Mouse (Mus musculus) neural tube, embryonic 15.5 days (tissue): Measurements from ENCODE around the gene Grik3. TPM values are rescaled to one million over a fixed set of nuclear protein-coding genes. Genes with fewer than 3 reads are reported as not detected.

Source experiments
- ATAC-seq: fragments of 200-750 bp; cut with Nextera tagmentation; 2 replicates; pipeline ENCODE4 v1.8.0; 2017; ENCODE audit warnings: mild to moderate bottlenecking, moderate TSS enrichment, moderate library complexity; ENCODE audit not compliant: low FRiP score
- H3K27ac ChIP-seq: fragments of 300-500 bp; sonication (generic); replicated peaks from 2 replicates; pipeline ENCODE4 v1.5.1; 2015; ENCODE audit warnings: mild to moderate bottlenecking, inconsistent platforms
- H3K27me3 ChIP-seq: fragments of 300-500 bp; sonication (generic); replicated peaks from 2 replicates; pipeline ENCODE4 v1.6.1; 2015; ENCODE audit warnings: inconsistent platforms
- H3K36me3 ChIP-seq: fragments of 300-500 bp; sonication (generic); 2 replicates; pipeline ENCODE4 v1.6.1; 2015; ENCODE audit warnings: inconsistent platforms
- H3K4me1 ChIP-seq: fragments of 300-500 bp; sonication (generic); 2 replicates; pipeline ENCODE4 v1.6.1; 2015; ENCODE audit warnings: inconsistent platforms
- H3K4me2 ChIP-seq: fragments of 300-500 bp; sonication (generic); 2 replicates; pipeline ENCODE4 v1.6.1; 2015; ENCODE audit warnings: inconsistent platforms, mild to moderate bottlenecking, moderate library complexity
- H3K4me3 ChIP-seq: fragments of 300-500 bp; sonication (generic); replicated peaks from 2 replicates; pipeline ENCODE4 v1.5.1; 2015; ENCODE audit warnings: mild to moderate bottlenecking, inconsistent platforms
- H3K9ac ChIP-seq: fragments of 300-500 bp; sonication (generic); replicated peaks from 2 replicates; pipeline ENCODE4 v1.6.1; 2015; ENCODE audit warnings: mild to moderate bottlenecking, inconsistent platforms
- H3K9me3 ChIP-seq: fragments of 300-500 bp; sonication (generic); replicated peaks from 2 replicates; pipeline ENCODE4 v1.6.1; 2016; ENCODE audit warnings: inconsistent platforms
- WGBS: fragments of 180-500 bp; shearing (Covaris S2); methylation state at CpG from one replicate; pipeline ENCODE4 v1.1.7; 2015; ENCODE audit warnings: mixed read lengths; 5-methylcytosine and 5-hydroxymethylcytosine counted together
- polyA plus RNA-seq: library from polyadenylated mRNA; unstranded; fragments of >200 nt; fragmentation: Nextera tagmentation; extraction: Ambion mirVana; gene quantifications from 2 replicates; pipeline ENCODE4 v1.2.1, GENCODE M21; 2015

The Grik3 gene
- 4.0 and 4.4 TPM in 2 replicates for polyA plus RNA-seq

- H3K36me3 ChIP-seq = no peaks in the 10 kb centered on the region
- under 1% methylated on average over 75 of the region's 77 CpGs for WGBS
- no peaks in the 10 kb centered on the region for H3K9me3 ChIP-seq
- H3K4me1 ChIP-seq = peaks cover 96% of the 10 kb centered on the region
- H3K9ac ChIP-seq = peak within 1 kb of the TSS; percentile 73
- peaks cover 66% of the 10 kb centered on the region for H3K27me3 ChIP-seq
- peak within 1 kb of the TSS; percentile 76 for H3K4me2 ChIP-seq
- peak within 1 kb of the TSS; percentile 48 for H3K4me3 ChIP-seq
- H3K27ac ChIP-seq = peak within 1 kb of the TSS; percentile 87
- ATAC-seq = peak; percentile 15
Observed at GRCm38 (mm10) chr4:125490661-125491504, at the start of gene Grik3. TSS of gene Grik3 (plus strand) at chr4:125490700.

- 72% methylated on average over 4 of the region's 4 CpGs for WGBS
- no peak for ATAC-seq
- H3K9ac ChIP-seq = no peak overlapping the region
Observed at GRCm38 (mm10) chr4:125441821-125442220, 48.7 kb upstream of the Grik3 start.

GRCm38 (mm10) chr4:125444366-125444765 lies 46.1 kb upstream of the Grik3 start:
- 66% methylated on average over 7 of the region's 7 CpGs for WGBS
- no peaks in the 10 kb centered on the region for H3K36me3 ChIP-seq
- H3K27ac ChIP-seq = no peak overlapping the region
- peaks cover 14% of the 10 kb centered on the region for H3K4me1 ChIP-seq
- no peak overlapping the region for H3K4me2 ChIP-seq
- no peak for ATAC-seq
- H3K27me3 ChIP-seq = no peaks in the 10 kb centered on the region
- H3K4me3 ChIP-seq = no peak overlapping the region
- no peaks in the 10 kb centered on the region for H3K9me3 ChIP-seq
- no peak overlapping the region for H3K9ac ChIP-seq

More at GRCm38 (mm10) chr4:125441821-125442220, 48.7 kb upstream of the Grik3 start:
- Histone ChIP-seq H3K27ac (no peak overlapping the region), H3K4me2 (no peak overlapping the region), H3K9me3 (no peaks in the 10 kb centered on the region), H3K4me3 (no peak overlapping the region), H3K4me1 (peaks cover 14% of the 10 kb centered on the region), H3K27me3 (no peaks in the 10 kb centered on the region), H3K36me3 (no peaks in the 10 kb centered on the region)

GRCm38 (mm10) chr4:125450602-125451321 lies 39.7 kb upstream of the Grik3 start:
- Histone ChIP-seq H3K36me3 (no peaks in the 10 kb centered on the region), H3K4me2 (no peak overlapping the region), H3K9ac (no peak overlapping the region), H3K27me3 (0 out of 2 replicates have a peak, but pooled peaks cover 4% of the 10 kb centered on the region), H3K27ac (0 out of 2 replicates have a peak overlapping the region, but pooled peaks have one; percentile 23), H3K4me1 (peaks cover 14% of the 10 kb centered on the region), H3K9me3 (no peaks in the 10 kb centered on the region), H3K4me3 (no peak overlapping the region)
- ATAC-seq = no peak
- WGBS = 39% methylated on average over 7 of the region's 7 CpGs

GRCm38 (mm10) chr4:125451821-125452220 lies 38.7 kb upstream of the Grik3 start:
- Histone ChIP-seq H3K36me3 (no peaks in the 10 kb centered on the region), H3K4me1 (peaks cover 23% of the 10 kb centered on the region), H3K9me3 (no peaks in the 10 kb centered on the region), H3K4me3 (no peak overlapping the region), H3K27me3 (0 out of 2 replicates have a peak, but pooled peaks cover 4% of the 10 kb centered on the region), H3K4me2 (no peak overlapping the region), H3K9ac (no peak overlapping the region), H3K27ac (no peak overlapping the region)
- no peak for ATAC-seq
- 50% methylated on average over 6 of the region's 6 CpGs for WGBS

GRCm38 (mm10) chr4:125456506-125456905 lies 34.0 kb upstream of the Grik3 start:
- H3K4me3 ChIP-seq = no peak overlapping the region
- H3K27me3 ChIP-seq = 0 out of 2 replicates have a peak, but pooled peaks cover 7% of the 10 kb centered on the region
- no peaks in the 10 kb centered on the region for H3K36me3 ChIP-seq
- H3K9me3 ChIP-seq = no peaks in the 10 kb centered on the region
- peaks cover 34% of the 10 kb centered on the region for H3K4me1 ChIP-seq
- H3K27ac ChIP-seq = no peak overlapping the region
- no peak overlapping the region for H3K4me2 ChIP-seq
- H3K9ac ChIP-seq = no peak overlapping the region
- ATAC-seq = no peak
- WGBS = 40% methylated on average over 5 of the region's 5 CpGs

- Histone ChIP-seq H3K4me2 (no peak overlapping the region), H3K27ac (no peak overlapping the region), H3K9me3 (no peaks in the 10 kb centered on the region), H3K4me3 (no peak overlapping the region), H3K27me3 (0 out of 2 replicates have a peak, but pooled peaks cover 5% of the 10 kb centered on the region), H3K36me3 (no peaks in the 10 kb centered on the region), H3K9ac (no peak overlapping the region), H3K4me1 (peaks cover 33% of the 10 kb centered on the region)
- WGBS = 34% methylated on average over 11 of the region's 11 CpGs
- ATAC-seq = peak; percentile 31; the same call in 1 of the 2 replicates
Observed at GRCm38 (mm10) chr4:125457152-125458093, 33.1 kb upstream of the Grik3 start.

- no peak overlapping the region for H3K27ac ChIP-seq
- no peak overlapping the region for H3K9ac ChIP-seq
- H3K27me3 ChIP-seq = peaks cover 13% of the 10 kb centered on the region; the same call in 1 of the 2 replicates
- peaks cover 33% of the 10 kb centered on the region for H3K4me1 ChIP-seq
- ATAC-seq = no peak
- H3K4me2 ChIP-seq = no peak overlapping the region
- WGBS = 67% methylated on average over 9 of the region's 9 CpGs
- no peaks in the 10 kb centered on the region for H3K9me3 ChIP-seq
- no peak overlapping the region for H3K4me3 ChIP-seq
- H3K36me3 ChIP-seq = no peaks in the 10 kb centered on the region
Observed at GRCm38 (mm10) chr4:125459791-125460190, 30.7 kb upstream of the Grik3 start.

GRCm38 (mm10) chr4:125469711-125470372 lies 20.7 kb upstream of the Grik3 start:
- Histone ChIP-seq H3K9ac (no peak overlapping the region), H3K36me3 (no peaks in the 10 kb centered on the region), H3K9me3 (no peaks in the 10 kb centered on the region), H3K4me3 (no peak overlapping the region), H3K27ac (no peak overlapping the region), H3K4me1 (no peaks in the 10 kb centered on the region), H3K27me3 (no peaks in the 10 kb centered on the region), H3K4me2 (no peak overlapping the region)
- 50% methylated on average over 11 of the region's 11 CpGs for WGBS
- ATAC-seq = no peak

- Histone ChIP-seq H3K4me2 (no peak overlapping the region), H3K27ac (no peak overlapping the region), H3K4me1 (peaks cover 18% of the 10 kb centered on the region), H3K9me3 (no peaks in the 10 kb centered on the region), H3K36me3 (no peaks in the 10 kb centered on the region), H3K27me3 (peaks cover 8% of the 10 kb centered on the region; the same call in 1 of the 2 replicates), H3K9ac (no peak overlapping the region), H3K4me3 (no peak overlapping the region)
- WGBS = 77% methylated on average over 4 of the region's 4 CpGs
- ATAC-seq = no peak
Observed at GRCm38 (mm10) chr4:125474903-125475302, 15.6 kb upstream of the Grik3 start.
